31 mouse cellular contexts compared by ENCODE assay signal in genomic region chr7:145192836-145193235, GRCm38 (mm10). TPM values are rescaled to one million over a fixed set of nuclear protein-coding genes. Genes with fewer than 3 reads are reported as not detected.
DNase-seq lines count a peak whose midpoint lies in the region; ATAC-seq lines count a peak whose summit lies in the region.
"Had no signal": no experiment of that assay in that cellular context is flagged by ENCODE, and none has a peak within 500 bp of the region (broad histone marks: within the 10 kb centered on the region; RNA-seq: fewer than 3 reads in every experiment).

No protein-coding gene starts in this region.

- H3K4me3 ChIP-seq in embryonic facial prominence, embryonic 14.5 days (ENCODE audit: low read depth, low read length) = no peak overlapping the region
- H3K4me3 ChIP-seq in embryonic facial prominence, embryonic 10.5 days = no peak overlapping the region
- H3K4me3 ChIP-seq in hindbrain, embryonic 10.5 days = no peak overlapping the region
- no peak overlapping the region for H3K4me3 ChIP-seq in hindbrain, embryonic 13.5 days
- no peak overlapping the region for H3K4me3 ChIP-seq in limb, embryonic 15.5 days
- H3K4me3 ChIP-seq in limb, embryonic 10.5 days = no peak overlapping the region
- H3K4me3 ChIP-seq: forebrain, embryonic 15.5 days; limb, embryonic 13.5 days; liver, embryonic 12.5 days had no signal

- peak; percentile 54 for ATAC-seq in embryonic facial prominence, embryonic 14.5 days (ENCODE audit: low read depth)
- ATAC-seq in hindbrain, embryonic 13.5 days (ENCODE audit: low FRiP score) = no peak
- no peak for ATAC-seq in limb, embryonic 15.5 days (ENCODE audit: insufficient number of reproducible peaks, low FRiP score, low TSS enrichment, low read depth)
- ATAC-seq: forebrain, embryonic 15.5 days; intestine, postnatal 0 days; liver, embryonic 12.5 days; liver, postnatal 0 days; Patski had no signal

- peaks cover 33% of the 10 kb centered on the region for H3K4me1 ChIP-seq in embryonic facial prominence, embryonic 14.5 days (ENCODE audit: control insufficient read depth, insufficient read depth, low read length)
- peaks cover 32% of the 10 kb centered on the region for H3K4me1 ChIP-seq in embryonic facial prominence, embryonic 10.5 days
- H3K4me1 ChIP-seq in hindbrain, embryonic 10.5 days (replicated peaks) = peaks cover 60% of the 10 kb centered on the region
- H3K4me1 ChIP-seq in hindbrain, embryonic 13.5 days (replicated peaks) = peaks cover 21% of the 10 kb centered on the region
- peaks cover 48% of the 10 kb centered on the region for H3K4me1 ChIP-seq in limb, embryonic 15.5 days
- H3K4me1 ChIP-seq in limb, embryonic 10.5 days = peaks cover 34% of the 10 kb centered on the region
- H3K4me1 ChIP-seq: liver, embryonic 12.5 days had no signal

- H3K36me3 ChIP-seq in embryonic facial prominence, embryonic 14.5 days (ENCODE audit: control insufficient read depth, insufficient read depth, low read length) = no peaks in the 10 kb centered on the region
- no peaks in the 10 kb centered on the region for H3K36me3 ChIP-seq in embryonic facial prominence, embryonic 10.5 days (replicated peaks)
- H3K36me3 ChIP-seq in hindbrain, embryonic 10.5 days = no peaks in the 10 kb centered on the region
- no peaks in the 10 kb centered on the region for H3K36me3 ChIP-seq in hindbrain, embryonic 13.5 days
- H3K36me3 ChIP-seq in limb, embryonic 15.5 days = no peaks in the 10 kb centered on the region
- no peaks in the 10 kb centered on the region for H3K36me3 ChIP-seq in limb, embryonic 10.5 days
- H3K36me3 ChIP-seq: forebrain, embryonic 15.5 days; limb, embryonic 13.5 days; liver, embryonic 12.5 days had no signal

- H3K9me3 ChIP-seq in embryonic facial prominence, embryonic 14.5 days (ENCODE audit: control insufficient read depth, low read length) = no peaks in the 10 kb centered on the region
- H3K9me3 ChIP-seq in embryonic facial prominence, embryonic 10.5 days = no peaks in the 10 kb centered on the region
- H3K9me3 ChIP-seq in hindbrain, embryonic 10.5 days = no peaks in the 10 kb centered on the region
- no peaks in the 10 kb centered on the region for H3K9me3 ChIP-seq in hindbrain, embryonic 13.5 days
- no peaks in the 10 kb centered on the region for H3K9me3 ChIP-seq in limb, embryonic 15.5 days
- no peaks in the 10 kb centered on the region for H3K9me3 ChIP-seq in limb, embryonic 10.5 days (replicated peaks)
- H3K9me3 ChIP-seq: forebrain, embryonic 15.5 days; limb, embryonic 13.5 days; liver, embryonic 12.5 days had no signal

- H3K27ac ChIP-seq in embryonic facial prominence, embryonic 14.5 days (replicated peaks; ENCODE audit: low read depth, low read length) = no peak overlapping the region
- H3K27ac ChIP-seq in embryonic facial prominence, embryonic 10.5 days (replicated peaks) = no peak overlapping the region; the same call in 1 of the 2 replicates
- H3K27ac ChIP-seq in hindbrain, embryonic 10.5 days = peak overlapping the region; percentile 45; the same call in 1 of the 2 replicates
- H3K27ac ChIP-seq in hindbrain, embryonic 13.5 days = no peak overlapping the region
- no peak overlapping the region for H3K27ac ChIP-seq in limb, embryonic 15.5 days
- H3K27ac ChIP-seq in limb, embryonic 10.5 days = no peak overlapping the region
- H3K27ac ChIP-seq: forebrain, embryonic 15.5 days; hindbrain, embryonic 14.5 days; limb, embryonic 13.5 days; liver, embryonic 12.5 days; stomach, postnatal 0 days had no signal

- no peaks in the 10 kb centered on the region for H3K27me3 ChIP-seq in embryonic facial prominence, embryonic 14.5 days (replicated peaks; ENCODE audit: control insufficient read depth, insufficient read depth, low read length)
- H3K27me3 ChIP-seq in embryonic facial prominence, embryonic 10.5 days (replicated peaks; ENCODE audit: low read depth, poor library complexity, severe bottlenecking) = peaks cover 23% of the 10 kb centered on the region
- H3K27me3 ChIP-seq in hindbrain, embryonic 10.5 days (ENCODE audit: insufficient read depth, poor library complexity, severe bottlenecking) = 0 out of 2 replicates have a peak, but pooled peaks cover 13% of the 10 kb centered on the region
- H3K27me3 ChIP-seq in hindbrain, embryonic 13.5 days = 0 out of 2 replicates have a peak, but pooled peaks cover 3% of the 10 kb centered on the region
- no peaks in the 10 kb centered on the region for H3K27me3 ChIP-seq in limb, embryonic 15.5 days
- H3K27me3 ChIP-seq in limb, embryonic 10.5 days (ENCODE audit: low read depth, poor library complexity, severe bottlenecking) = no peaks in the 10 kb centered on the region; the same call in 1 of the 2 replicates
- H3K27me3 ChIP-seq: forebrain, embryonic 15.5 days; limb, embryonic 13.5 days; Patski had no signal

- 82% methylated on average over 6 of the region's 6 CpGs for WGBS in embryonic facial prominence, embryonic 14.5 days
- 82% methylated on average over 6 of the region's 6 CpGs for WGBS in embryonic facial prominence, embryonic 10.5 days
- WGBS in hindbrain, embryonic 10.5 days = 76% methylated on average over 6 of the region's 6 CpGs
- 87% methylated on average over 6 of the region's 6 CpGs for WGBS in hindbrain, embryonic 13.5 days
- WGBS in limb, embryonic 15.5 days = 64% methylated on average over 6 of the region's 6 CpGs
- 83% methylated on average over 6 of the region's 6 CpGs for WGBS in limb, embryonic 10.5 days

- no peak overlapping the region for H3K9ac ChIP-seq in embryonic facial prominence, embryonic 14.5 days (ENCODE audit: low read depth, low read length)
- H3K9ac ChIP-seq in hindbrain, embryonic 13.5 days = no peak overlapping the region
- 0 out of 2 replicates have a peak overlapping the region, but pooled peaks have one; percentile 11 for H3K9ac ChIP-seq in limb, embryonic 15.5 days
- H3K9ac ChIP-seq: forebrain, embryonic 15.5 days; hindbrain, embryonic 14.5 days; limb, embryonic 13.5 days; liver, embryonic 12.5 days; liver, postnatal 0 days had no signal

- H3K4me2 ChIP-seq in embryonic facial prominence, embryonic 14.5 days (ENCODE audit: low read depth, low read length) = no peak overlapping the region
- no peak overlapping the region for H3K4me2 ChIP-seq in hindbrain, embryonic 13.5 days
- no peak overlapping the region for H3K4me2 ChIP-seq in limb, embryonic 15.5 days
- H3K4me2 ChIP-seq: forebrain, embryonic 15.5 days; heart, embryonic 11.5 days; hindbrain, embryonic 14.5 days; limb, embryonic 13.5 days; liver, embryonic 12.5 days had no signal

- peak; percentile 42 for DNase-seq in embryonic facial prominence, embryonic 14.5 days (ENCODE audit: low spot score)
- no peak for DNase-seq in embryonic facial prominence, embryonic 10.5 days (ENCODE audit: low spot score)
- no peak for DNase-seq in hindbrain, embryonic 10.5 days (ENCODE audit: low spot score)
- no peak for DNase-seq in limb, embryonic 10.5 days (ENCODE audit: low spot score)
- DNase-seq in retina, postnatal 1 day = no peak
- DNase-seq: adrenal gland, postnatal 14 days; cerebellum, adult 18-20 months; cerebellum, postnatal 14 days; heart, adult 18-20 months; heart, postnatal 36 days; kidney, postnatal 14 days; layer of hippocampus, adult 9-11 months; liver, postnatal 0 days; lung, postnatal 36 days; midbrain, embryonic 14.5 days; right cerebral cortex, adult 18-20 months; thymus, adult 18-20 months; thymus, postnatal 25 days had no signal

RNA-seq across cellular contexts. Expression of gene 1810010D01Rik, which starts 15.1 kb away (rescaled TPM):
- not detected in 2 replicates for polyA plus RNA-seq in embryonic facial prominence, embryonic 14.5 days (2014; fragmentation: Nextera tagmentation; extraction: Ambion mirVana)
- polyA plus RNA-seq in embryonic facial prominence, embryonic 10.5 days (2016; fragmentation: Nextera tagmentation; extraction: Ambion mirVana) = 0.72 TPM in 1 of 2 replicates, not detected in the other
- polyA plus RNA-seq in hindbrain, embryonic 10.5 days (2016; fragmentation: Nextera tagmentation; extraction: Ambion mirVana) = 0.19 and 0.37 TPM in 2 replicates
- polyA plus RNA-seq in hindbrain, embryonic 13.5 days (2015; fragmentation: Nextera tagmentation; extraction: Ambion mirVana) = 0.38 TPM in 1 of 2 replicates, not detected in the other
- 0.48 and 0.82 TPM in 2 replicates for polyA plus RNA-seq in limb, embryonic 15.5 days (2015; fragmentation: Nextera tagmentation; extraction: Ambion mirVana)
- 0.33 TPM in 1 of 2 replicates, not detected in the other for polyA plus RNA-seq in limb, embryonic 10.5 days (2016; fragmentation: Nextera tagmentation; extraction: Ambion mirVana)
- polyA plus RNA-seq: heart, embryonic 11.5 days; heart, embryonic 16.5 days; hindbrain, embryonic 14.5 days; liver, postnatal 0 days; lung, embryonic 16.5 days; neural tube, embryonic 11.5 days; Patski had no signal
